Mouse (Mus musculus) heart, postnatal 10 days (tissue): Measurements from ENCODE around the gene Pdss2. TPM values are rescaled to one million over a fixed set of nuclear protein-coding genes. Genes with fewer than 3 reads are reported as not detected.
A peak's percentile ranks its signal among the peaks of the same experiment; 100 is the strongest.

Experiments
- DNase-seq, 2 experiments: peaks; one replicate each; pipeline ENCODE4 v3.0.0; 2021
- intact Hi-C: fragments of 180-260 bp; cut with DNase I; formaldehyde crosslinking; loops from one replicate; pipeline ENCODE4 v1.15.1; 2025
- total RNA-seq, 2 experiments: library from RNA; stranded (reverse); gene quantifications; 2 replicates each; pipeline ENCODE4 v1.2.3; 2021

Pdss2 gene
- total RNA-seq, 2 experiments from 2014 or later, result 21.7 to 24.7 TPM

- DNase-seq, result no peak
- intact Hi-C loops, result no loop called here
These were observed 256.2 kb downstream of the Pdss2 start for GRCm38 (mm10) chr10:43477459-43477858.

GRCm38 (mm10) chr10:43477865-43478681, 256.8 kb downstream of the Pdss2 start:
- intact Hi-C loops, result loop anchor here (2.0 kb wide), 1 partner anchor 23 kb away; no protein-coding TSS in a partner anchor
- peak; percentile 71 to 74 for DNase-seq

GRCm38 (mm10) chr10:43478751-43479435, 257.6 kb downstream of the Pdss2 start, which contains the start of gene Bend3:
Bend3 (plus strand) TSS chr10:43478831.
- intact Hi-C loops, result loop anchor here (1.0 to 2.0 kb wide), 2 partner anchors 24 to 62 kb away; no protein-coding TSS in a partner anchor
- DNase-seq, result peak; percentile 68 to 70

- intact Hi-C loops, result loop anchor here (1.0 to 2.0 kb wide), 2 partner anchors 25 to 62 kb away; no protein-coding TSS in a partner anchor
- DNase-seq, result peak; percentile 87 to 92
These were observed 258.3 kb downstream of the Pdss2 start for GRCm38 (mm10) chr10:43479436-43480157.

GRCm38 (mm10) chr10:43480227-43480849, 259.1 kb downstream of the Pdss2 start:
- DNase-seq, result peak in 1 of 2 experiments; percentile 16

GRCm38 (mm10) chr10:43481179-43481578, 259.9 kb downstream of the Pdss2 start:
- intact Hi-C loops, result no loop called here
- DNase-seq, result no peak

More at GRCm38 (mm10) chr10:43480227-43480849, 259.1 kb downstream of the Pdss2 start:
- intact Hi-C loops, result no loop called here

GRCm38 (mm10) chr10:43482021-43482420, 260.7 kb downstream of the Pdss2 start:
- intact Hi-C loops, result no loop called here
- no peak for DNase-seq

GRCm38 (mm10) chr10:43483426-43483995, 262.2 kb downstream of the Pdss2 start:
- intact Hi-C loops, result no loop called here
- DNase-seq, result peak; percentile 75 to 80

GRCm38 (mm10) chr10:43485751-43486268, 264.5 kb downstream of the Pdss2 start:
- intact Hi-C loops, result no loop called here
- DNase-seq, result peak in 1 of 2 experiments; percentile 8

- intact Hi-C loops, result no loop called here
- DNase-seq, result no peak
These were observed 266.2 kb downstream of the Pdss2 start for GRCm38 (mm10) chr10:43487441-43488010.

- DNase-seq, result no peak
- intact Hi-C loops, result no loop called here
These were observed 267.0 kb downstream of the Pdss2 start for GRCm38 (mm10) chr10:43488258-43488657.

- intact Hi-C loops, result no loop called here
- peak in 1 of 2 experiments; percentile 5 for DNase-seq
These were observed 267.9 kb downstream of the Pdss2 start for GRCm38 (mm10) chr10:43489139-43489538.

GRCm38 (mm10) chr10:43489550-43489949, 268.3 kb downstream of the Pdss2 start:
- peak; percentile 38 to 41 for DNase-seq
- intact Hi-C loops, result no loop called here

- intact Hi-C loops, result no loop called here
- no peak for DNase-seq
These were observed 268.7 kb downstream of the Pdss2 start for GRCm38 (mm10) chr10:43490034-43490433.

- peak; percentile 69 to 75 for DNase-seq
These were observed 269.6 kb downstream of the Pdss2 start for GRCm38 (mm10) chr10:43490846-43491245.

GRCm38 (mm10) chr10:43502599-43502998, 281.3 kb downstream of the Pdss2 start:
- intact Hi-C loops, result no loop called here
- no peak for DNase-seq

More at GRCm38 (mm10) chr10:43490846-43491245, 269.6 kb downstream of the Pdss2 start:
- intact Hi-C loops, result no loop called here

GRCm38 (mm10) chr10:43504291-43504690, 283.0 kb downstream of the Pdss2 start:
- intact Hi-C loops, result no loop called here
- no peak for DNase-seq

- no peak for DNase-seq
- intact Hi-C loops, result no loop called here
These were observed 285.8 kb downstream of the Pdss2 start for GRCm38 (mm10) chr10:43507051-43507450.

GRCm38 (mm10) chr10:43509228-43509627, 287.9 kb downstream of the Pdss2 start:
- no peak for DNase-seq
- intact Hi-C loops, result no loop called here
